Mouse (Mus musculus) lung, embryonic 16.5 days (tissue): ENCODE results near the gene Morf4l1. TPM values are rescaled to one million over a fixed set of nuclear protein-coding genes. Genes with fewer than 3 reads are reported as not detected.

Experiments used
- polyA plus RNA-seq: library from polyadenylated mRNA; unstranded; fragments of >200 nt; fragmentation: Nextera tagmentation; extraction: Ambion mirVana; gene quantifications from 2 replicates; pipeline ENCODE4 v1.2.1, GENCODE M21; 2015

Morf4l1 gene
- polyA plus RNA-seq, 1 experiment from 2014 or later, result 424 TPM

Other genes with a start within 250 kb of the Morf4l1 start
- 0.79 and 1.5 TPM in 2 replicates for gene Rasgrf1, start 204.9 kb downstream of the Morf4l1 start, polyA plus RNA-seq
- gene Ctsh, start 60.6 kb downstream of the Morf4l1 start, polyA plus RNA-seq, result 831 and 1,077 TPM in 2 replicates
- gene Adamts7, start 48.3 kb upstream of the Morf4l1 start, polyA plus RNA-seq, result 17.5 and 18.7 TPM in 2 replicates
- gene Tbc1d2b, start 156.0 kb upstream of the Morf4l1 start, polyA plus RNA-seq, result 19.3 and 20.9 TPM in 2 replicates